Mouse (Mus musculus): ENCODE measurements around the gene Ttc21a.
A peak's percentile ranks its signal among the peaks of the same experiment; 100 is the strongest.

The Ttc21a gene

GRCm38 (mm10) chr9:119937005-119937773 lies at the start of gene Ttc21a, which contains the start of gene Gorasp1:
Ttc21a (plus strand) TSS chr9:119937606.
Gorasp1 (minus strand) TSS chr9:119937565.
- DNase-seq (ENCODE audit: extremely low read depth, low read depth): peak; percentile 59

- no peak for DNase-seq (ENCODE audit: extremely low read depth, low read depth)
These were observed 48.6 kb upstream of the Ttc21a start for GRCm38 (mm10) chr9:119888843-119889246.

- DNase-seq (ENCODE audit: extremely low read depth, low read depth): no peak
These were observed 48.0 kb upstream of the Ttc21a start for GRCm38 (mm10) chr9:119889446-119889845.

- DNase-seq (ENCODE audit: extremely low read depth, low read depth): peak; percentile 10
These were observed 46.7 kb upstream of the Ttc21a start for GRCm38 (mm10) chr9:119890692-119891091.

GRCm38 (mm10) chr9:119893881-119894280 lies 43.5 kb upstream of the Ttc21a start:
- DNase-seq (ENCODE audit: extremely low read depth, low read depth): no peak

- DNase-seq (ENCODE audit: extremely low read depth, low read depth): peak; percentile 96
These were observed 42.9 kb upstream of the Ttc21a start, which contains the start of gene Wdr48 for GRCm38 (mm10) chr9:119894339-119895009. Wdr48 (plus strand) TSS chr9:119894878.

- DNase-seq (ENCODE audit: extremely low read depth, low read depth): peak; percentile 20
These were observed 42.2 kb upstream of the Ttc21a start for GRCm38 (mm10) chr9:119895040-119895721.

GRCm38 (mm10) chr9:119899446-119899845 lies 38.0 kb upstream of the Ttc21a start:
- no peak for DNase-seq (ENCODE audit: extremely low read depth, low read depth)

GRCm38 (mm10) chr9:119902410-119903151 lies 34.8 kb upstream of the Ttc21a start:
- no peak for DNase-seq (ENCODE audit: extremely low read depth, low read depth)

GRCm38 (mm10) chr9:119908708-119909107 lies 28.7 kb upstream of the Ttc21a start:
- no peak for DNase-seq (ENCODE audit: extremely low read depth, low read depth)

- no peak for DNase-seq (ENCODE audit: extremely low read depth, low read depth)
These were observed 27.5 kb upstream of the Ttc21a start for GRCm38 (mm10) chr9:119909931-119910330.

- no peak for DNase-seq (ENCODE audit: extremely low read depth, low read depth)
These were observed 24.1 kb upstream of the Ttc21a start for GRCm38 (mm10) chr9:119913087-119913838.

- DNase-seq (ENCODE audit: extremely low read depth, low read depth): no peak
These were observed 17.5 kb upstream of the Ttc21a start for GRCm38 (mm10) chr9:119919858-119920257.

GRCm38 (mm10) chr9:119923462-119923861 lies 13.9 kb upstream of the Ttc21a start:
- DNase-seq (ENCODE audit: extremely low read depth, low read depth): no peak

GRCm38 (mm10) chr9:119925120-119925657 lies 12.2 kb upstream of the Ttc21a start:
- no peak for DNase-seq (ENCODE audit: extremely low read depth, low read depth)

GRCm38 (mm10) chr9:119925729-119926128 lies 11.7 kb upstream of the Ttc21a start:
- no peak for DNase-seq (ENCODE audit: extremely low read depth, low read depth)

GRCm38 (mm10) chr9:119926497-119926896 lies 10.9 kb upstream of the Ttc21a start:
- no peak for DNase-seq (ENCODE audit: extremely low read depth, low read depth)

- DNase-seq (ENCODE audit: extremely low read depth, low read depth): no peak
These were observed 5.0 kb upstream of the Ttc21a start for GRCm38 (mm10) chr9:119932358-119932757.

- no peak for DNase-seq (ENCODE audit: extremely low read depth, low read depth)
These were observed 3.7 kb upstream of the Ttc21a start for GRCm38 (mm10) chr9:119933675-119934074.

- no peak for DNase-seq (ENCODE audit: extremely low read depth, low read depth)
These were observed 1.1 kb downstream of the Ttc21a start for GRCm38 (mm10) chr9:119938496-119938895.
